Mouse (Mus musculus): ENCODE results near the gene Use1. TPM values are rescaled to one million over a fixed set of nuclear protein-coding genes. Genes with fewer than 3 reads are reported as not detected.

Gene Use1
- polyA plus RNA-seq, 1 experiment from 2014 or later, result 78.0 TPM

- peak; percentile 68 for ATAC-seq (replicated peaks; ENCODE audit: insufficient number of reproducible peaks, low FRiP score, low TSS enrichment, low read depth)
- no peaks in the 10 kb centered on the region for H3K27me3 ChIP-seq (ENCODE audit: control insufficient read depth, insufficient read depth, low read length)
- H3K27ac ChIP-seq (replicated peaks; ENCODE audit: low read depth, low read length), result no peak within 1 kb of the TSS
- WGBS, result under 1% methylated on average over 68 of the region's 68 CpGs
- H3K4me2 ChIP-seq (ENCODE audit: low read depth, low read length), result peak within 1 kb of the TSS; percentile 32
- peak within 1 kb of the TSS; percentile 38; the same call in 1 of the 2 replicates for H3K9ac ChIP-seq (replicated peaks; ENCODE audit: low read length)
- H3K4me1 ChIP-seq (ENCODE audit: control insufficient read depth, insufficient read depth, low read length), result peaks cover 12% of the 10 kb centered on the region
- peak; percentile 98 for DNase-seq (ENCODE audit: low spot score)
- H3K9me3 ChIP-seq (replicated peaks; ENCODE audit: control insufficient read depth, low read length), result no peaks in the 10 kb centered on the region
- no peaks in the 10 kb centered on the region; the same call in 1 of the 2 replicates for H3K36me3 ChIP-seq (replicated peaks; ENCODE audit: control insufficient read depth, insufficient read depth, low read depth, low read length)
- H3K4me3 ChIP-seq (ENCODE audit: low read depth, low read length), result peak within 1 kb of the TSS; percentile 70
Observed at GRCm38 (mm10) chr8:71371236-71371848, 4.7 kb downstream of the Use1 start, which contains the start of gene Ocel1. TSS of gene Ocel1 (plus strand) at chr8:71371298.

- no peak for ATAC-seq (replicated peaks; ENCODE audit: insufficient number of reproducible peaks, low FRiP score, low TSS enrichment, low read depth)
- no peaks in the 10 kb centered on the region; the same call in 1 of the 2 replicates for H3K36me3 ChIP-seq (replicated peaks; ENCODE audit: control insufficient read depth, insufficient read depth, low read depth, low read length)
Observed at GRCm38 (mm10) chr8:71372427-71372826, 5.8 kb downstream of the Use1 start.

GRCm38 (mm10) chr8:71373000-71373399, 6.4 kb downstream of the Use1 start:
- Histone ChIP-seq H3K4me2 (ENCODE audit: low read depth, low read length) (no peak overlapping the region), H3K4me1 (ENCODE audit: control insufficient read depth, insufficient read depth, low read length) (peaks cover 9% of the 10 kb centered on the region), H3K9ac (replicated peaks; ENCODE audit: low read length) (no peak overlapping the region), H3K27me3 (ENCODE audit: control insufficient read depth, insufficient read depth, low read length) (no peaks in the 10 kb centered on the region), H3K9me3 (replicated peaks; ENCODE audit: control insufficient read depth, low read length) (no peaks in the 10 kb centered on the region), H3K27ac (replicated peaks; ENCODE audit: low read depth, low read length) (no peak overlapping the region), H3K4me3 (ENCODE audit: low read depth, low read length) (no peak overlapping the region), H3K36me3 (replicated peaks; ENCODE audit: control insufficient read depth, insufficient read depth, low read depth, low read length) (no peaks in the 10 kb centered on the region; the same call in 1 of the 2 replicates)
- ATAC-seq (replicated peaks; ENCODE audit: insufficient number of reproducible peaks, low FRiP score, low TSS enrichment, low read depth) (no peak), DNase-seq (ENCODE audit: low spot score) (no peak)
- WGBS, result 92% methylated on average over 3 of the region's 3 CpGs

More at GRCm38 (mm10) chr8:71372427-71372826, 5.8 kb downstream of the Use1 start:
- no peak overlapping the region for H3K9ac ChIP-seq (replicated peaks; ENCODE audit: low read length)
- H3K4me3 ChIP-seq (ENCODE audit: low read depth, low read length), result no peak overlapping the region
- H3K27ac ChIP-seq (replicated peaks; ENCODE audit: low read depth, low read length), result no peak overlapping the region
- no peak overlapping the region for H3K4me2 ChIP-seq (ENCODE audit: low read depth, low read length)
- H3K4me1 ChIP-seq (ENCODE audit: control insufficient read depth, insufficient read depth, low read length), result peaks cover 12% of the 10 kb centered on the region
- WGBS, result 80% methylated on average over 12 of the region's 12 CpGs
- DNase-seq (ENCODE audit: low spot score), result no peak
- H3K9me3 ChIP-seq (replicated peaks; ENCODE audit: control insufficient read depth, low read length), result no peaks in the 10 kb centered on the region
- no peaks in the 10 kb centered on the region for H3K27me3 ChIP-seq (ENCODE audit: control insufficient read depth, insufficient read depth, low read length)

GRCm38 (mm10) chr8:71374616-71375206, 8.1 kb downstream of the Use1 start:
- Histone ChIP-seq H3K36me3 (replicated peaks; ENCODE audit: control insufficient read depth, insufficient read depth, low read depth, low read length) (no peaks in the 10 kb centered on the region; the same call in 1 of the 2 replicates), H3K9ac (replicated peaks; ENCODE audit: low read length) (no peak overlapping the region), H3K9me3 (replicated peaks; ENCODE audit: control insufficient read depth, low read length) (no peaks in the 10 kb centered on the region), H3K4me2 (ENCODE audit: low read depth, low read length) (no peak overlapping the region), H3K4me3 (ENCODE audit: low read depth, low read length) (no peak overlapping the region), H3K27ac (replicated peaks; ENCODE audit: low read depth, low read length) (no peak overlapping the region), H3K4me1 (ENCODE audit: control insufficient read depth, insufficient read depth, low read length) (peaks cover 13% of the 10 kb centered on the region), H3K27me3 (ENCODE audit: control insufficient read depth, insufficient read depth, low read length) (no peaks in the 10 kb centered on the region)
- 73% methylated on average over 17 of the region's 17 CpGs for WGBS
- DNase-seq (ENCODE audit: low spot score) (no peak), ATAC-seq (replicated peaks; ENCODE audit: insufficient number of reproducible peaks, low FRiP score, low TSS enrichment, low read depth) (no peak)

- Histone ChIP-seq H3K9me3 (replicated peaks; ENCODE audit: control insufficient read depth, low read length) (no peaks in the 10 kb centered on the region), H3K27me3 (ENCODE audit: control insufficient read depth, insufficient read depth, low read length) (no peaks in the 10 kb centered on the region), H3K9ac (replicated peaks; ENCODE audit: low read length) (peak overlapping the region; percentile 44), H3K36me3 (replicated peaks; ENCODE audit: control insufficient read depth, insufficient read depth, low read depth, low read length) (no peaks in the 10 kb centered on the region), H3K4me1 (ENCODE audit: control insufficient read depth, insufficient read depth, low read length) (peaks cover 13% of the 10 kb centered on the region), H3K4me2 (ENCODE audit: low read depth, low read length) (peak overlapping the region; percentile 62), H3K27ac (replicated peaks; ENCODE audit: low read depth, low read length) (peak overlapping the region; percentile 28; the same call in 1 of the 2 replicates), H3K4me3 (ENCODE audit: low read depth, low read length) (peak overlapping the region; percentile 26)
- 7% methylated on average over 71 of the region's 74 CpGs for WGBS
- ATAC-seq (replicated peaks; ENCODE audit: insufficient number of reproducible peaks, low FRiP score, low TSS enrichment, low read depth) (no peak), DNase-seq (ENCODE audit: low spot score) (peak; percentile 62)
Observed at GRCm38 (mm10) chr8:71375581-71376422, 9.2 kb downstream of the Use1 start.

GRCm38 (mm10) chr8:71376423-71377030, 9.9 kb downstream of the Use1 start:
- no peak for ATAC-seq (replicated peaks; ENCODE audit: insufficient number of reproducible peaks, low FRiP score, low TSS enrichment, low read depth)
- H3K36me3 ChIP-seq (replicated peaks; ENCODE audit: control insufficient read depth, insufficient read depth, low read depth, low read length), result no peaks in the 10 kb centered on the region
- DNase-seq (ENCODE audit: low spot score), result no peak
- no peaks in the 10 kb centered on the region for H3K9me3 ChIP-seq (replicated peaks; ENCODE audit: control insufficient read depth, low read length)
- no peak overlapping the region for H3K4me3 ChIP-seq (ENCODE audit: low read depth, low read length)
- peak overlapping the region; percentile 44 for H3K9ac ChIP-seq (replicated peaks; ENCODE audit: low read length)
- peaks cover 13% of the 10 kb centered on the region for H3K4me1 ChIP-seq (ENCODE audit: control insufficient read depth, insufficient read depth, low read length)
- WGBS, result 45% methylated on average over 8 of the region's 8 CpGs
- H3K4me2 ChIP-seq (ENCODE audit: low read depth, low read length), result peak overlapping the region; percentile 62
- H3K27me3 ChIP-seq (ENCODE audit: control insufficient read depth, insufficient read depth, low read length), result no peaks in the 10 kb centered on the region
- peak overlapping the region; percentile 28; the same call in 1 of the 2 replicates for H3K27ac ChIP-seq (replicated peaks; ENCODE audit: low read depth, low read length)

- peaks cover 17% of the 10 kb centered on the region for H3K4me1 ChIP-seq (ENCODE audit: control insufficient read depth, insufficient read depth, low read length)
- 43% methylated on average over 4 of the region's 4 CpGs for WGBS
- H3K36me3 ChIP-seq (replicated peaks; ENCODE audit: control insufficient read depth, insufficient read depth, low read depth, low read length), result no peaks in the 10 kb centered on the region
- peak overlapping the region; percentile 10; the same call in 1 of the 2 replicates for H3K4me3 ChIP-seq (ENCODE audit: low read depth, low read length)
- H3K27me3 ChIP-seq (ENCODE audit: control insufficient read depth, insufficient read depth, low read length), result no peaks in the 10 kb centered on the region
- DNase-seq (ENCODE audit: low spot score) (no peak), ATAC-seq (replicated peaks; ENCODE audit: insufficient number of reproducible peaks, low FRiP score, low TSS enrichment, low read depth) (no peak)
- H3K9me3 ChIP-seq (replicated peaks; ENCODE audit: control insufficient read depth, low read length), result no peaks in the 10 kb centered on the region
- H3K27ac ChIP-seq (replicated peaks; ENCODE audit: low read depth, low read length), result no peak overlapping the region; the same call in 1 of the 2 replicates
- H3K9ac ChIP-seq (replicated peaks; ENCODE audit: low read length), result peak overlapping the region; percentile 22; the same call in 1 of the 2 replicates
- peak overlapping the region; percentile 98 for H3K4me2 ChIP-seq (ENCODE audit: low read depth, low read length)
Observed at GRCm38 (mm10) chr8:71379008-71379407, 12.4 kb downstream of the Use1 start.

Data from embryonic facial prominence, embryonic 11.5 days (tissue).